Mouse (Mus musculus): Measurements from ENCODE around the gene Nfe2.

GRCm38 (mm10) chr15:103202088-103202793 lies 56.0 kb downstream of the Nfe2 start:
- TF ChIP-seq CTCF (IDR thresholded peaks at IDR 0.05; ENCODE audit: low read depth) (no peak), EP300 (optimal IDR thresholded peaks at IDR 0.05) (no peak)
